Mouse (Mus musculus) heart, embryonic 15.5 days (tissue): ENCODE results near the gene Sh3rf3. TPM values are rescaled to one million over a fixed set of nuclear protein-coding genes. Genes with fewer than 3 reads are reported as not detected.

Experiments used
- microRNA-seq: library from miRNA; unstranded; fragments of <30 nt; microRNA quantifications from one replicate; pipeline ENCODE4, GENCODE M21; 2016
- polyA plus RNA-seq: library from polyadenylated mRNA; unstranded; fragments of >200 nt; fragmentation: Nextera tagmentation; extraction: Ambion mirVana; gene quantifications from 2 replicates; pipeline ENCODE4 v1.2.1, GENCODE M21; 2015

Gene Sh3rf3
- polyA plus RNA-seq, 1 experiment from 2014 or later = 0.34 TPM

Small RNA genes within 50 kb of the gene (microRNA-seq; reads per million reads assigned to microRNA genes)
- gene Gm27672 = not detected

Other genes with a start within 250 kb of the Sh3rf3 start
- 0.09 and 0.37 TPM in 2 replicates for gene Edar, start 137.7 kb upstream of the Sh3rf3 start, polyA plus RNA-seq
- gene Gm17542, start 95.1 kb upstream of the Sh3rf3 start, polyA plus RNA-seq = not detected in 2 replicates